Mouse (Mus musculus) bone marrow macrophage, adult 2 months (primary cell): Measurements from ENCODE around the gene Fgfr2. TPM values are rescaled to one million over a fixed set of nuclear protein-coding genes. Genes with fewer than 3 reads are reported as not detected.

Experiments
- H3K27ac ChIP-seq: 2 replicates; pipeline ENCODE4 v1.5.1; 2012; ENCODE audit warnings: low read depth, low read length; ENCODE audit not compliant: insufficient read depth
- H3K4me1 ChIP-seq: 2 replicates; pipeline ENCODE4 v1.6.1; 2012; ENCODE audit warnings: low read length; ENCODE audit not compliant: control insufficient read depth, insufficient read depth
- H3K4me3 ChIP-seq: 2 replicates; pipeline ENCODE4 v1.5.1; 2012; ENCODE audit warnings: mild to moderate bottlenecking, low read length, moderate library complexity; ENCODE audit not compliant: insufficient read depth
- CTCF ChIP-seq: IDR thresholded peaks from 2 replicates; pipeline ENCODE4 v1.5.1; 2012; ENCODE audit warnings: low read depth, mild to moderate bottlenecking, low read length, moderate library complexity
- POLR2A ChIP-seq: IDR thresholded peaks from 2 replicates; pipeline ENCODE4 v1.6.1; 2012; ENCODE audit warnings: mild to moderate bottlenecking, low read depth, low read length, borderline replicate concordance
- polyA plus RNA-seq: library from polyadenylated mRNA; stranded (reverse); fragments of >200 nt; gene quantifications from 2 replicates; pipeline ENCODE4 v1.2.4, GENCODE M21; 2012; ENCODE audit not compliant: missing spikeins, insufficient read depth, insufficient read length

Gene Fgfr2
- polyA plus RNA-seq, 1 experiment = 0.27 TPM

GRCm38 (mm10) chr7:132367344-132367743 is 755.8 kb downstream of the Fgfr2 start:
- no peak overlapping the region for H3K27ac ChIP-seq
- TF ChIP-seq POLR2A = no peak
- TF ChIP-seq CTCF = no peak
- no peak overlapping the region for H3K4me3 ChIP-seq
- no peaks in the 10 kb centered on the region for H3K4me1 ChIP-seq

GRCm38 (mm10) chr7:132365703-132366384 is 757.3 kb downstream of the Fgfr2 start:
- H3K27ac ChIP-seq = no peak overlapping the region
- H3K4me3 ChIP-seq = no peak overlapping the region

GRCm38 (mm10) chr7:132365111-132365510 is 758.0 kb downstream of the Fgfr2 start:
- H3K27ac ChIP-seq = no peak overlapping the region
- H3K4me3 ChIP-seq = no peak overlapping the region
- H3K4me1 ChIP-seq = no peaks in the 10 kb centered on the region
- no peak for TF ChIP-seq CTCF
- TF ChIP-seq POLR2A = no peak

More at GRCm38 (mm10) chr7:132365703-132366384, 757.3 kb downstream of the Fgfr2 start:
- TF ChIP-seq POLR2A (no peak), CTCF (no peak)
- H3K4me1 ChIP-seq = no peaks in the 10 kb centered on the region

- no peak overlapping the region for H3K27ac ChIP-seq
- no peak for TF ChIP-seq POLR2A
- TF ChIP-seq CTCF = no peak
- H3K4me3 ChIP-seq = no peak overlapping the region
- no peaks in the 10 kb centered on the region for H3K4me1 ChIP-seq
Measured at GRCm38 (mm10) chr7:132364506-132364905, 758.6 kb downstream of the Fgfr2 start.

GRCm38 (mm10) chr7:132360336-132360735 is 762.8 kb downstream of the Fgfr2 start:
- no peak overlapping the region for H3K4me3 ChIP-seq
- 0 out of 2 replicates have a peak, but pooled peaks cover 3% of the 10 kb centered on the region for H3K4me1 ChIP-seq
- no peak overlapping the region for H3K27ac ChIP-seq
- TF ChIP-seq CTCF (no peak), POLR2A (no peak)

- 0 out of 2 replicates have a peak, but pooled peaks cover 3% of the 10 kb centered on the region for H3K4me1 ChIP-seq
- no peak overlapping the region for H3K4me3 ChIP-seq
- TF ChIP-seq POLR2A = no peak
- no peak for TF ChIP-seq CTCF
- no peak overlapping the region for H3K27ac ChIP-seq
Measured at GRCm38 (mm10) chr7:132358709-132359108, 764.4 kb downstream of the Fgfr2 start.

GRCm38 (mm10) chr7:132358250-132358649 is 764.9 kb downstream of the Fgfr2 start:
- Histone ChIP-seq H3K4me3 (no peak overlapping the region), H3K4me1 (0 out of 2 replicates have a peak, but pooled peaks cover 3% of the 10 kb centered on the region), H3K27ac (no peak overlapping the region)
- TF ChIP-seq CTCF (no peak), POLR2A (no peak)

- no peak overlapping the region for H3K4me3 ChIP-seq
- H3K4me1 ChIP-seq = 0 out of 2 replicates have a peak, but pooled peaks cover 3% of the 10 kb centered on the region
- H3K27ac ChIP-seq = no peak overlapping the region
- TF ChIP-seq POLR2A (no peak), CTCF (no peak)
Measured at GRCm38 (mm10) chr7:132357841-132358237, 765.3 kb downstream of the Fgfr2 start.

- no peak for TF ChIP-seq CTCF
- no peak for TF ChIP-seq POLR2A
- 0 out of 2 replicates have a peak, but pooled peaks cover 3% of the 10 kb centered on the region for H3K4me1 ChIP-seq
- no peak overlapping the region for H3K27ac ChIP-seq
Measured at GRCm38 (mm10) chr7:132356881-132357840, 766.0 kb downstream of the Fgfr2 start.

GRCm38 (mm10) chr7:132356185-132356584 is 767.0 kb downstream of the Fgfr2 start:
- H3K4me3 ChIP-seq = no peak overlapping the region
- no peak overlapping the region for H3K27ac ChIP-seq
- TF ChIP-seq CTCF (no peak), POLR2A (no peak)
- 0 out of 2 replicates have a peak, but pooled peaks cover 3% of the 10 kb centered on the region for H3K4me1 ChIP-seq

More at GRCm38 (mm10) chr7:132356881-132357840, 766.0 kb downstream of the Fgfr2 start:
- H3K4me3 ChIP-seq = no peak overlapping the region
